Mouse (Mus musculus): ENCODE results near the gene Dnmt3c. TPM values are rescaled to one million over a fixed set of nuclear protein-coding genes. Genes with fewer than 3 reads are reported as not detected.
"Not testable (repeated sequence)": the region's sequence is repeated elsewhere in the genome, so short reads cannot be mapped to it uniquely, and the experiment has no call there.

Gene Dnmt3c
- total RNA-seq, 2 experiments from 2014 or later: not detected

- DNase-seq: no peak
- intact Hi-C loops (cut with DNase I; ENCODE audit: low total_unique reads): loop anchor here (5.0 kb wide), 1 partner anchor 140 kb away; no protein-coding TSS in a partner anchor
These were observed 16.2 kb downstream of the Dnmt3c start for GRCm38 (mm10) chr2:153712646-153713091.

DNA sequence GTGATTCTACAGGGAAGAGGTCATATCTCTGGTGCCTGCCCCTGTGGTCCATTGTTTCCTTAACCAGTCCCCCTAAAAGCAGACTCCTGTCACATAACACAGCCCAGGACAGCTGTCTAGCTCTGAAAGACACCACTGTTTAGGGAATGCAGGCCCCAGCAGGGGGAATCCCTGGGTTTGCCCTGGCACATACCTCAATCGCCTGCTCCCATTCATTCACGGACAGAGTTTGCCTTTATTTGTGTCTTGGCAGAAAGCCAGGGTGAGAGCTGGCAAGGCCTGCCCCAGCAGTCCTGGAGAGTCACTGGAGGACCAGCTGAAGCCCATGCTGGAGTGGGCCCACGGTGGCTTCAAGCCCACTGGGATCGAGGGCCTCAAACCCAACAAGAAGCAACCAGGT lies 16.8 kb downstream of the Dnmt3c start:
- peak; percentile 52 for DNase-seq
- intact Hi-C loops (cut with DNase I; ENCODE audit: low total_unique reads): loop anchor here (5.0 kb wide), 1 partner anchor 139 kb away; no protein-coding TSS in a partner anchor

DNA sequence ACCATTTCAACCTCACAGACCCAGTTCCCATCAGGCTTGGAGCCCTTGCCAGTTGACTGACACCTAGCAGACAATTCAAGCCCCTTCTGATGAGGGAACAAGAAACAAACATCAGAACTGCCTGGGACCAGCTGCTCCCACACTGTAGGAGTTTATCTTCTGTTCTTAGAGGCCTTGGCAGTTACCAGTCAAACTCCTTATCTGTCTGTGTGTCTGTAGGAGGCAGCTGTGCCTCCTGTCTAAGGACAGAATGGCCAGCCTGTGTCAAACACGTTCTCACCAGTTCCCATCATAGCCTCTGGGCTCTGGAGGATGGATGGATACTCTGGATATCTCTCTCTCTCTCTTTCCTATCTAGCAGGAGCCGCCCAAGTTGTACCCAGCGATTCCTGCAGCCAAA lies 21.4 kb downstream of the Dnmt3c start:
- DNase-seq; intact Hi-C loops (cut with DNase I; ENCODE audit: low total_unique reads): not testable (repeated sequence)

DNA sequence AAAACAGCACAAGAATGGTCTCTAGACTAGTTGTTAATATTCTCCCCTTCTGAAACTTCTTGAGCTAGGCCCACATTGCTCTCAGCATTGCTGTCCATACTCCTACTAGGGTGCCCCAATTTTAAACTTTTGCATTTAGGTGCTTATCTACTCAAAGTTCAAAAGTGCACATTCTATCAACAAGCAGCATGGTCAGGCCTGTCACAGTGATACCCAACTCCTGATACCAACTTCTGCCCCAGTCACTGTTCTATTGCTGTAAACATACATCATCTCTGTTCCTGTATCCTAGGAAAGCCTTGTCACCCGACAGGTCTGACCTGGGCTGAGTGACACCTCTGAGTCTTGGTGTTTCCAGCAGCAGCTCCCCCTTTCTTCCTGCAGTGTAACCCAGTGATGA lies 26.6 kb downstream of the Dnmt3c start:
- intact Hi-C loops (cut with DNase I; ENCODE audit: low total_unique reads): no loop called here
- no peak for DNase-seq

GRCm38 (mm10) chr2:153724424-153724823 lies 28.0 kb downstream of the Dnmt3c start:
- intact Hi-C loops (cut with DNase I; ENCODE audit: low total_unique reads): no loop called here
- DNase-seq: no peak

- intact Hi-C loops (cut with DNase I; ENCODE audit: low total_unique reads): no loop called here
These were observed 28.4 kb downstream of the Dnmt3c start for GRCm38 (mm10) chr2:153724871-153725270.

GRCm38 (mm10) chr2:153725291-153725690 lies 28.8 kb downstream of the Dnmt3c start:
- intact Hi-C loops (cut with DNase I; ENCODE audit: low total_unique reads): no loop called here
- no peak for DNase-seq

More at GRCm38 (mm10) chr2:153724871-153725270, 28.4 kb downstream of the Dnmt3c start:
- DNase-seq: no peak

DNA sequence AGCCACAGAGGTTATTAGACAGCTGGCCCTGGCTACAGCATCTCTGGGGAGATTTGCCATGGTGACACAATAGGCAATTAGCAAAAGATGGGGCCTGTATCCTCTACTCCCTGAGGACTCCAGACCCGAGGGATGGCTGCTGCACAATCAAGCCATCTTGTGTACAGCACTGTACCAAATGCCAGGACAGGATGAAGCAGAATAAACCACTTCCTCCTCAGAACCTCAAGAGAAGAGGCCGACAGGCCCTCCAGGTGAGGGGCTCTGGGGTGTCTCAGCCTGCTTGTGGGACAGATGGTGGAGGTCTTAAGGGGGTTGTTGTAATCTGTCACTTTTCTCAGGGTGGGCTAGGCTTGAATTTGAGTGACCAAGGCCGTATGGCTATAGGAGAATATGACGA lies 37.6 kb downstream of the Dnmt3c start:
- intact Hi-C loops (cut with DNase I; ENCODE audit: low total_unique reads): no loop called here
- no peak for DNase-seq

DNA sequence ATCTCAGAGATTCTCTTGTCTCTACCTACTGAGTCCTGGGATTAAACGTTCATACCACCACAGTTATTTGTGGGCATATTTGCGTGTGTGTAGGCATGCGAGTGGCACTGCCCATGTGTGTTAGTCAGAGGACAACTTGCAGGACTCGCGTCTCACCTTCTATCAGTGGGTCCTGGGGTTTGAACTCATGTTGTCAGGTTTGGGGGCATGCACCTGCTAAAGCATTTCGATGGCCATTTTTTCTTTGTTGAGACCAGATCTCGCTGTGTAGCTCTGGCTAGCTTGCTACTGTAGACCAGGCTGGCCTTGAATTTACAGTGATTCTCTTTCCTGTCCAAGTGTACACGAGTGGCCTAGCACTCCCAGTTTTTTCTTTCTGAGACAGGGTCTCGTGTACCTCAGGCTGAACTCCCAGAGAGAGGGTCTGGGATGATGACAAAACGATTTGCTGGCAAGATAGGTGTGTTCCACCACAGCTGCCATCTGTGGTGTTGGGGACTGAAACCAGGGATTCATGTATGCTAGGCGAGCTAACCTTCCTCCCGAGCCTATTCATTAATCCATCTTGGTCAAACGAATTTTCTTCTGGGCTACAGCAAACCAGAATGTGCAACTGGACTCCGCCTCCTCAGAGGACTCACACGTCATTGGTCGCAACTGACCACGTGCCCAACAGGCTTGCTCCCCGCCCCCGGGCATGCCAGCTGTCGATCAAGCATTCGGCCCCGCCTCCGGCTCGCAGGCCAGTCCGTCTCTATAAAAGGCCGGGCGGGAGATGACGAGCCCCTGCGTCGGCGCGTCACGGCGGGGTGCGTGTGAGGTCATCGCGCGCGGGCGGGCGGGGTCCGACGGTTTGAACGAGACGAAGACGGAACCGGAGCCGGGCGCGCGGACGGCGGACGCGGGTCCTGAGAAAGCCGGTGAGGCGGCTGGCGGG lies 44.3 kb downstream of the Dnmt3c start, which contains the start of gene Mapre1:
Gene Mapre1, plus strand, starts transcription at position 775 of the 937 bp plus-strand sequence.
- intact Hi-C loops (cut with DNase I; ENCODE audit: low total_unique reads): no loop called here
- DNase-seq: peak; percentile 100

DNA sequence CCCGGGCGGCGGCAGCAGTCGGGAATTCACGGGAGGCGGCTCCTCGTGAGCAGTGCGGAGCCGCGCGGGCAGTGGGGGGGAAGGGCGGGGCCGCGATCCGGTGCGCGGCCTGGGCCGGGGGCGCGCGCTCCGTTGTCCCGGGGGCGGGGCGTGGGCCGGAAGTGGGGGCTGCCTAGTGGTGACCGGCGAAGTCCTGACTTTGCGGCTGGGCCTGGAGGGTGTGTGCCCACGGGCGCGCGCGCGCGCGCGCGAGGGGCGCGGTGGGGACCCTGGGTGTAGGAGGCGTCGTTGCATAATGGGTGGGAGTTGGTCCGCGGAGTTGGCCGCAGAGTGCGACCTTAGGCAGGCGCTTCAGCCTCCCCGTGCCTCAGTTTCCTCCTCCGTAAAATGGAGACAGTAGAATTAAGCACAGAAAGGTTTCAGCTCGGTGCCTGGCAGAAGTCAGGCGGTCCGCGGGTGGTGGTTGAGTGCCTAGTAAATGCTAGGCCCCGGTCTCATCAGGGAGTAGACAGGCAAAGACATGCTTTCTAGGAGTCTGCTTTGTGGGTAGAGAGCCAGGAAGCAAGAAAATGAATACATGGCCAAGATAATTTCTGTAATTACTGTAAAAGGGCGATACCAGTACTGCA lies 45.1 kb downstream of the Dnmt3c start:
- intact Hi-C loops (cut with DNase I; ENCODE audit: low total_unique reads): no loop called here
- peak; percentile 85 for DNase-seq

- intact Hi-C loops (cut with DNase I; ENCODE audit: low total_unique reads): no loop called here
These were observed 51.5 kb downstream of the Dnmt3c start for GRCm38 (mm10) chr2:153747994-153748393.

GRCm38 (mm10) chr2:153750363-153750762 lies 53.9 kb downstream of the Dnmt3c start:
- intact Hi-C loops (cut with DNase I; ENCODE audit: low total_unique reads): no loop called here
- no peak for DNase-seq

More at GRCm38 (mm10) chr2:153747994-153748393, 51.5 kb downstream of the Dnmt3c start:
- no peak for DNase-seq

DNA sequence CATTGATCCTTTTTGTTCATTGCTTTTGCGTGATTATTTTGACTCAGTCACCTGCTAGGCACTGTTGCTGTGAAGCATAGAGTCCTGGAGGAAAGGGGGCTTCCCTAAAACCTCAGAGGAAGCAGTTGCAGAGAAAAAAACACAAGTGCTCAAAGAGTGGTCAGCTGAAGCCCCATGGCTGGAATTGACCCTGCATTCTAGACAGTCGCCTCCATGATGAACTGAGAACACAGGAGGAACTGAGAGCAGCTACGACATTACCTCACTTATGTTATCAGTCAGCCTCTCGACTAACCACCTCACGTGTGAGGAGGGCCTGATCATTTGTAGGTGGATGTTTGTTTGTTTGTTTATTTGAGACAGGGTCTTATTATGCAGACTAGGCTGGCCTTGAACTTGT lies 65.7 kb downstream of the Dnmt3c start:
- intact Hi-C loops (cut with DNase I; ENCODE audit: low total_unique reads): no loop called here
- DNase-seq: no peak

- intact Hi-C loops (cut with DNase I; ENCODE audit: low total_unique reads): no loop called here
- DNase-seq: no peak
These were observed 71.0 kb downstream of the Dnmt3c start for GRCm38 (mm10) chr2:153767484-153767883.

DNA sequence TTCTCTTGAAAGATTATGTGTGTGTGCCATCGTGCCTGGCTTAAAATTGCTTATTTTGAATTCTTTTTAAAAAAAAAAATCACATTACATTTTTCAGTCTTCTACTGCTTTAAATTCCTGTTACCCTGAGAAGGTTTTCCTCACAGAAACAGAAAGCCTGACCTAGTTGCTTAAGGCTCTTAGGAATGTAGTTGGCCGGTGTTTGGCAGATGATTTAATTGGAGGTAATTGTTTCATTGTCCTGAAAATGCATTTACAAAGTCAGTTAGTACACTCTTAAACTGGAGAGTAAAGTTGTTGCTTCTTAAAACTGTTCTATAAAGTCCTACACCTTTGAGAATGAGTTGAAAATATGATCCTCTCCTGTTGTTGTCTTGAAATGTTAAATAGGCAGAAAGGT lies 72.4 kb downstream of the Dnmt3c start:
- DNase-seq: no peak
- intact Hi-C loops (cut with DNase I; ENCODE audit: low total_unique reads): no loop called here

- intact Hi-C loops (cut with DNase I; ENCODE audit: low total_unique reads): no loop called here
- no peak for DNase-seq
These were observed 76.5 kb downstream of the Dnmt3c start for GRCm38 (mm10) chr2:153772950-153773349.

DNA sequence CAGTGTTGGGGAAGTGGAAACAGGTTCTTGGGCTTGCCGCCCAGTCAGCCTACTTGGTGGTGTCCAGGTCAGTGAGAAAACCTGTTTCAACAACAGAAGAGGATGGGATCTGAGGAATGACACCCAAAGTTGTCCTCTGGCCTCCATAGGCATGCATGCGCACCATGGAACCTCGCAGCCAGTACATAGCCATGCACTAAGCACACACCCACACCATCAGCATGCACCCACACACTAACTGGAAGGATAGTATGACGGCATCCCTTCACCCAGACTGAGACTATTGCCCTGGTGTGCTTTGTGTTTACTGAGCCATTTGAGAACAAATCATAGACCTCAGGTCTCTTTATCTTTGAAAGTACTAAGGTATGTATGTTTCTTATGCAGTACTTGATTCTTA lies 79.0 kb downstream of the Dnmt3c start:
- no peak for DNase-seq
- intact Hi-C loops (cut with DNase I; ENCODE audit: low total_unique reads): no loop called here

- DNase-seq: peak; percentile 88
- intact Hi-C loops (cut with DNase I; ENCODE audit: low total_unique reads): no loop called here
These were observed 82.3 kb downstream of the Dnmt3c start for GRCm38 (mm10) chr2:153778638-153779362.
